Comparison of ENCODE assay signal across 8 mouse cellular contexts in the genomic region with DNA sequence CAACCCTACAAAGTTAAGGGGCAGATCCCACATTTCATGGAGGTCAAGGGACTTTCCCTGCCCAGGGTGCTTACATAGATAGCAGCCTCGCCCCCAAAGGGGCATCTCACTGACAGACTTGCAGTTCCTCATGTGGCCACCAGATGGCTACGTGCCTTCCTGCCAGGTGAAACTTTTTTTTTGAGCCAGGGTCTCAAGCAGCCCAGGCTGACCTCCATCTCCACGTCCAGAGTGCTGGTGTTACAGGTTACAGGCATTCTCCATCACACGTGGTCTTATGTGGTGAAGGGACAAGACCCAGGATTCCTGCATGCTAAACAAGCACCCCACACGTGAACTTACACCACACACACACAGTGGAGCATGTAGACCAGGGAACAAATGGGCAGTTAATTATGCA. TPM values are rescaled to one million over a fixed set of nuclear protein-coding genes. Genes with fewer than 3 reads are reported as not detected.
A peak's percentile ranks its signal among the peaks of the same experiment; 100 is the strongest.
DNase-seq lines count a peak whose midpoint lies in the region; ATAC-seq and TF ChIP-seq lines count a peak whose summit lies in the region.

No protein-coding gene starts in this region.

- H3K36me3 ChIP-seq in midbrain, embryonic 10.5 days, result no peaks in the 10 kb centered on the region
- no peaks in the 10 kb centered on the region for H3K36me3 ChIP-seq in midbrain, embryonic 16.5 days (ENCODE audit: control insufficient read depth, insufficient read depth, low read length)

- ATAC-seq in midbrain, embryonic 16.5 days, result no peak

- H3K27ac ChIP-seq in midbrain, embryonic 10.5 days (replicated peaks), result no peak overlapping the region
- H3K27ac ChIP-seq in midbrain, embryonic 16.5 days (ENCODE audit: low read length), result no peak overlapping the region
- H3K27ac ChIP-seq in cerebellum, adult 2 months (ENCODE audit: insufficient read depth, low read length), result no peak overlapping the region

- no peak overlapping the region for H3K4me3 ChIP-seq in midbrain, embryonic 10.5 days
- H3K4me3 ChIP-seq in midbrain, embryonic 16.5 days (ENCODE audit: low read depth, low read length), result no peak overlapping the region
- no peak overlapping the region for H3K4me3 ChIP-seq in cerebellum, adult 2 months (replicated peaks; ENCODE audit: insufficient read depth, low read depth, low read length)

- no peak overlapping the region for H3K9ac ChIP-seq in midbrain, embryonic 16.5 days (ENCODE audit: low read depth, low read length)

- TF ChIP-seq CTCF in cerebellum, adult 2 months (IDR thresholded peaks at IDR 0.05; ENCODE audit: borderline replicate concordance, insufficient read depth, low read depth, low read length), result peak; percentile 92

- no peak overlapping the region for H3K4me2 ChIP-seq in midbrain, embryonic 16.5 days (ENCODE audit: low read length)

- peaks cover 32% of the 10 kb centered on the region for H3K4me1 ChIP-seq in midbrain, embryonic 10.5 days
- peaks cover 3% of the 10 kb centered on the region; the same call in 1 of the 2 replicates for H3K4me1 ChIP-seq in midbrain, embryonic 16.5 days (ENCODE audit: control insufficient read depth, insufficient read depth, low read length)
- peaks cover 9% of the 10 kb centered on the region for H3K4me1 ChIP-seq in cerebellum, adult 2 months (ENCODE audit: control insufficient read depth, insufficient read depth, low read length)

- 2% methylated on average over 5 of the region's 5 CpGs for WGBS in midbrain, embryonic 10.5 days
- 1% methylated on average over 5 of the region's 5 CpGs for WGBS in midbrain, embryonic 16.5 days
- 10% methylated on average over 5 of the region's 5 CpGs for WGBS in cerebellum, adult 2 months

- TF ChIP-seq POLR2A in cerebellum, adult 2 months (IDR thresholded peaks at IDR 0.05; ENCODE audit: borderline replicate concordance, insufficient read depth, low read length), result no peak

- peak; percentile 46 to 82 for DNase-seq in adrenal gland, adult (ENCODE audit: inconsistent age in 2 of 2, low spot score in 1 of 2)
- DNase-seq in adrenal gland, adult 2 months, result no peak
- peak; percentile 73 for DNase-seq in midbrain, embryonic 10.5 days (ENCODE audit: low spot score)
- DNase-seq in cerebellum, adult 2 months, result peak; percentile 52 to 70
- peak; percentile 68 for DNase-seq in gastrocnemius, postnatal 10 days
- DNase-seq in lung, postnatal 10 days, result peak; percentile 72
- DNase-seq in spleen, postnatal 14 days (ENCODE audit: low spot score in 2 of 2), result peak; percentile 39 to 63

- peaks cover 87% of the 10 kb centered on the region for H3K27me3 ChIP-seq in midbrain, embryonic 10.5 days (ENCODE audit: low read depth, poor library complexity, severe bottlenecking)
- peaks cover 32% of the 10 kb centered on the region for H3K27me3 ChIP-seq in midbrain, embryonic 16.5 days (ENCODE audit: control insufficient read depth, insufficient read depth, low read depth, low read length)
- H3K27me3 ChIP-seq in cerebellum, adult 2 months (ENCODE audit: control insufficient read depth, insufficient read depth, low read length), result no peaks in the 10 kb centered on the region

- H3K9me3 ChIP-seq in midbrain, embryonic 10.5 days (replicated peaks), result no peaks in the 10 kb centered on the region
- no peaks in the 10 kb centered on the region for H3K9me3 ChIP-seq in midbrain, embryonic 16.5 days (replicated peaks; ENCODE audit: control insufficient read depth, low read length, poor library complexity, severe bottlenecking)

RNA-seq across cellular contexts. Expression of a gene that starts 5.3 kb away (rescaled TPM):
- under 1 TPM; 0.17 to 0.21 TPM for total RNA-seq in adrenal gland, adult 2 months (2021)
- 0.49 and 1.1 TPM in 2 replicates for polyA plus RNA-seq in adrenal gland, adult 2 months (2012; rRNA removed)
- polyA plus RNA-seq in midbrain, embryonic 10.5 days (2016; fragmentation: Nextera tagmentation; extraction: Ambion mirVana), result 0.17 and 0.35 TPM in 2 replicates
- polyA plus RNA-seq in midbrain, embryonic 16.5 days (2015; fragmentation: Nextera tagmentation; extraction: Ambion mirVana), result 1.5 and 2.0 TPM in 2 replicates
- polyA plus RNA-seq in cerebellum, adult 2 months (2012; rRNA removed), result 10.1 and 10.9 TPM in 2 replicates
- not detected for total RNA-seq in gastrocnemius, postnatal 10 days (2021)

RNA-seq across cellular contexts. Expression of a gene that starts 5.7 kb away (rescaled TPM):
- 1 to 10 TPM; 1.6 to 4.0 TPM for total RNA-seq in adrenal gland, adult 2 months (2021)
- 2.5 and 5.6 TPM in 2 replicates for polyA plus RNA-seq in adrenal gland, adult 2 months (2012; rRNA removed)
- 0.99 and 1.7 TPM in 2 replicates for polyA plus RNA-seq in midbrain, embryonic 10.5 days (2016; fragmentation: Nextera tagmentation; extraction: Ambion mirVana)
- polyA plus RNA-seq in midbrain, embryonic 16.5 days (2015; fragmentation: Nextera tagmentation; extraction: Ambion mirVana), result 3.8 and 4.1 TPM in 2 replicates
- 7.4 and 10.9 TPM in 2 replicates for polyA plus RNA-seq in cerebellum, adult 2 months (2012; rRNA removed)
- not detected for total RNA-seq in gastrocnemius, postnatal 10 days (2021)

RNA-seq across cellular contexts. Expression of a gene that starts 23.0 kb away (rescaled TPM):
- 10 to 100 TPM; 22.4 to 22.9 TPM for total RNA-seq in adrenal gland, adult 2 months (2021)
- polyA plus RNA-seq in adrenal gland, adult 2 months (2012; rRNA removed), result 17.5 and 17.6 TPM in 2 replicates
- 2.6 and 3.0 TPM in 2 replicates for polyA plus RNA-seq in midbrain, embryonic 10.5 days (2016; fragmentation: Nextera tagmentation; extraction: Ambion mirVana)
- polyA plus RNA-seq in midbrain, embryonic 16.5 days (2015; fragmentation: Nextera tagmentation; extraction: Ambion mirVana), result 2.8 TPM in 2 replicates
- 4.0 and 4.7 TPM in 2 replicates for polyA plus RNA-seq in cerebellum, adult 2 months (2012; rRNA removed)
- total RNA-seq in gastrocnemius, postnatal 10 days (2021), result 1 to 10 TPM; 2.1 to 5.5 TPM

RNA-seq across cellular contexts. Expression of a gene that starts 45.3 kb away (rescaled TPM):
- total RNA-seq in adrenal gland, adult 2 months (2021), result 1 to 10 TPM; 1.4 to 1.9 TPM
- 2.2 and 2.8 TPM in 2 replicates for polyA plus RNA-seq in adrenal gland, adult 2 months (2012; rRNA removed)
- 1.3 and 1.5 TPM in 2 replicates for polyA plus RNA-seq in midbrain, embryonic 10.5 days (2016; fragmentation: Nextera tagmentation; extraction: Ambion mirVana)
- 0.16 and 0.25 TPM in 2 replicates for polyA plus RNA-seq in midbrain, embryonic 16.5 days (2015; fragmentation: Nextera tagmentation; extraction: Ambion mirVana)
- polyA plus RNA-seq in cerebellum, adult 2 months (2012; rRNA removed), result 0.59 and 0.60 TPM in 2 replicates
- 1 to 10 TPM; 1.1 to 1.4 TPM for total RNA-seq in gastrocnemius, postnatal 10 days (2021)

RNA-seq across cellular contexts. Expression of a gene that starts 60.0 kb away (rescaled TPM):
- total RNA-seq in adrenal gland, adult 2 months (2021), result 10 to 100 TPM; 59.7 to 78.2 TPM
- polyA plus RNA-seq in adrenal gland, adult 2 months (2012; rRNA removed), result 123 and 125 TPM in 2 replicates
- polyA plus RNA-seq in midbrain, embryonic 10.5 days (2016; fragmentation: Nextera tagmentation; extraction: Ambion mirVana), result 91.9 and 92.2 TPM in 2 replicates
- polyA plus RNA-seq in midbrain, embryonic 16.5 days (2015; fragmentation: Nextera tagmentation; extraction: Ambion mirVana), result 111 and 121 TPM in 2 replicates
- 152 and 153 TPM in 2 replicates for polyA plus RNA-seq in cerebellum, adult 2 months (2012; rRNA removed)
- total RNA-seq in gastrocnemius, postnatal 10 days (2021), result 10 to 100 TPM; 23.6 to 25.9 TPM
